Mouse (Mus musculus) lung, embryonic 16.5 days (tissue): ENCODE data around the gene CN725425. TPM values are rescaled to one million over a fixed set of nuclear protein-coding genes. Genes with fewer than 3 reads are reported as not detected.

Experiments
- ATAC-seq: fragments of 200-750 bp; cut with Nextera tagmentation; 2 replicates; pipeline ENCODE4 v1.8.0; 2017; ENCODE audit warnings: low read depth, mild to moderate bottlenecking, moderate library complexity
- H3K27ac ChIP-seq: fragments of 300-500 bp; sonication (generic); 2 replicates; pipeline ENCODE4 v1.5.1; 2014; ENCODE audit warnings: mild to moderate bottlenecking, control low read depth, low read length
- H3K27me3 ChIP-seq: fragments of 300-500 bp; sonication (generic); 2 replicates; pipeline ENCODE4 v1.6.1; 2014; ENCODE audit warnings: low read depth, low read length, mixed read lengths; ENCODE audit not compliant: control insufficient read depth, insufficient read depth
- H3K36me3 ChIP-seq: fragments of 300-500 bp; sonication (generic); 2 replicates; pipeline ENCODE4 v1.6.1; 2014; ENCODE audit warnings: low read length; ENCODE audit not compliant: control insufficient read depth, insufficient read depth
- H3K4me1 ChIP-seq: fragments of 300-500 bp; sonication (generic); replicated peaks from 2 replicates; pipeline ENCODE4 v1.6.1; 2014; ENCODE audit warnings: low read length, mixed read lengths; ENCODE audit not compliant: control insufficient read depth, insufficient read depth
- H3K4me2 ChIP-seq: fragments of 300-500 bp; sonication (generic); 2 replicates; pipeline ENCODE4 v1.6.1; 2014; ENCODE audit warnings: low read depth, low read length, control low read depth
- H3K4me3 ChIP-seq: fragments of 300-500 bp; sonication (generic); 2 replicates; pipeline ENCODE4 v1.5.1; 2014; ENCODE audit warnings: mild to moderate bottlenecking, low read length, control low read depth
- H3K9ac ChIP-seq: fragments of 300-500 bp; sonication (generic); 2 replicates; pipeline ENCODE4 v1.6.1; 2014; ENCODE audit warnings: low read length, control low read depth
- H3K9me3 ChIP-seq: fragments of 300-500 bp; sonication (generic); 2 replicates; pipeline ENCODE4 v1.6.1; 2016; ENCODE audit warnings: low read length; ENCODE audit not compliant: control insufficient read depth
- WGBS: fragments of 180-500 bp; shearing (Covaris S2); extraction: QIAGEN DNeasy Blood & Tissue Kit; methylation state at CpG from one replicate; pipeline ENCODE4 v1.1.7; 2014; 5-methylcytosine and 5-hydroxymethylcytosine counted together
- polyA plus RNA-seq: library from polyadenylated mRNA; unstranded; fragments of >200 nt; fragmentation: Nextera tagmentation; extraction: Ambion mirVana; gene quantifications from 2 replicates; pipeline ENCODE4 v1.2.1, GENCODE M21; 2015

The CN725425 gene
- polyA plus RNA-seq, 1 experiment from 2014 or later = not detected

DNA sequence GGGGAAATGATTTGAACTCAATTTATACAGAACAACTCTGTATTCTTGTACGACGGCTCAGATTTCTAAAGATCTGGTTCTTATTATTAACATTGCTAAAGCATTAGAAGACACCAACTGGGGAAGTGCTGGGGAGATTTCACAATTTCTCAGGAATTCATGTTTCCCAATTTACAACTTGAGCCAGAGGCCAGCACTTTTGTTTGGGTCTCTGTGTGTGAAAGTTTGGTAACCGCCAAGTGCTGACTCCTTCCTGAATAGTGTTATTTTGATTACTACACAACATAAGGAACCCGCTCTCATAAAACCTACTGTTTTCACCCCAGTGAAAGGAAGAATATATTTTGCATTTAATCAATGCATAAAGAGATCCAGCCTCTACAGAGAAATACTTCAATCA, 27.1 kb upstream of the CN725425 start:
- Histone ChIP-seq H3K27ac (no peak overlapping the region; the same call in 1 of the 2 replicates), H3K4me1 (no peaks in the 10 kb centered on the region), H3K9me3 (no peaks in the 10 kb centered on the region), H3K9ac (no peak overlapping the region), H3K4me3 (no peak overlapping the region), H3K27me3 (no peaks in the 10 kb centered on the region), H3K4me2 (no peak overlapping the region), H3K36me3 (no peaks in the 10 kb centered on the region)
- 66% methylated on average over 4 of the region's 4 CpGs for whole genome bisulfite sequencing
- ATAC-seq = peak; percentile 78

DNA sequence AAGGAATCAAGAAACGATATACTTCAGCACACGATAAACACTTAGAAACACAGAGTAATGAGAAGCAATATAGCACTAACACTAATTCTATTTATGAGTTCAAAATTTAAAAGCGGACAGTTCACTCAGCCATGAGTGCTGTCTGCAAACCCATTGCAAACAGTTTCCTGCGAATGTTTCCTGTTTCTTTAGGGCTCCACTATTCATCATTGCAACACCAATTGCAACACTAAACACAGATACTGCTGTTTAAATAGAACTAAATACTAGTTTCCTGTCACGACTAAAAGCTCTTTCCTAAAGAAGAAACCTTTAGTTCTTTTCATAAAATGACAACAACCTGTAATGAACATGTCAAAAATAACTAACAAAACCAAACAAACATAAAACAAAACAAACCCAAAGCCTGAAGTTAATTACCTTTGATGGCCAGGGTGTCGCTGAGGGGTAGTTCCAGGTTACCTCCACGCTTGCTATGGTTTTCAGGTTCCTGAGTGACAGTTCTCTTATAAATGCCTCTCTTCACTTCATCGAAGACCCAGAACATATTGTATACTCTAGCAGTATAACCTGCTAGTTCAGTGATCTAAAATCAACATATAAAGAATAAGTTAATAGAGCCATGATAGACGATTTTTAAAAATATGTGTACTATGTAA, 20.5 kb upstream of the CN725425 start:
- no peak for ATAC-seq
- H3K27ac ChIP-seq = no peak overlapping the region
- H3K9ac ChIP-seq = no peak overlapping the region
- no peaks in the 10 kb centered on the region for H3K27me3 ChIP-seq
- H3K4me3 ChIP-seq = no peak overlapping the region
- H3K9me3 ChIP-seq = no peaks in the 10 kb centered on the region
- no peak overlapping the region for H3K4me2 ChIP-seq
- no peaks in the 10 kb centered on the region for H3K4me1 ChIP-seq
- no peaks in the 10 kb centered on the region for H3K36me3 ChIP-seq
- 43% methylated on average over 9 of the region's 9 CpGs for WGBS

DNA sequence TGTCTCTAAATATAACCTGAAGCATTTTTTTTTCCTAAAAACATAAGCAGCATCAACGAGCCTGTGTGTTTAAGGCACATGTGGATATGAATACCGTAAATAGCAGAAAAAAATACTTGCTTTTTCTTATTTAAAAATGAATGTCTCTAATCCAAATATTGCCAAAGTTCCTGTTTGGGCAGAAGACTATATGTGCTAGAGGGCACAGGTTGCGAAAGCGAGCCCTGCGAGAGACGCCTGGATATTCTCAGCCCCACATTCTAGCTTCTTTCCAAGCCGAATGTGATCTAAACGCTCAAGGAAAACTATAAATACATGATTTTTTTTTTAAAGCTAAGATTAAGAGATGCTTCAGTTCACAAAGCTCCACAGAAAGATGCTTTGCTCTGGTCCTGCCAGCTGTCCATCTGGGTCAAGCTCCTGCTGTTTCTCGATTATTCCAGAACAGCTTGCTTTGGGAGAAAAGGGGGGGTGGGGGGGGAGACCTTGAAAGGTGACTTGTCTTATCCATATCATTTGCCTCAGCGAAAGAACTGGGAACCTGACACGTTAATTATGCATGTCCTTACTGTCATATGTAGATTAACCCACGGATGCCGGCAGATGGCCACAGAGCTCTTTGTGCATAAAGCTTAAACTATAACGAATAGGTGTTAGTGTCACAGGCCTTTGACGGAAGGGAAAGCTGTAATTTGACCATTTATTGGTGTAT, 19.2 kb upstream of the CN725425 start:
- H3K9me3 ChIP-seq = no peaks in the 10 kb centered on the region
- no peak overlapping the region for H3K4me2 ChIP-seq
- no peak overlapping the region for H3K27ac ChIP-seq
- H3K36me3 ChIP-seq = no peaks in the 10 kb centered on the region
- no peaks in the 10 kb centered on the region for H3K27me3 ChIP-seq
- H3K4me1 ChIP-seq = no peaks in the 10 kb centered on the region
- H3K4me3 ChIP-seq = no peak overlapping the region
- WGBS = 71% methylated on average over 15 of the region's 15 CpGs
- H3K9ac ChIP-seq = no peak overlapping the region
- ATAC-seq = no peak; the same call in 1 of the 2 replicates

DNA sequence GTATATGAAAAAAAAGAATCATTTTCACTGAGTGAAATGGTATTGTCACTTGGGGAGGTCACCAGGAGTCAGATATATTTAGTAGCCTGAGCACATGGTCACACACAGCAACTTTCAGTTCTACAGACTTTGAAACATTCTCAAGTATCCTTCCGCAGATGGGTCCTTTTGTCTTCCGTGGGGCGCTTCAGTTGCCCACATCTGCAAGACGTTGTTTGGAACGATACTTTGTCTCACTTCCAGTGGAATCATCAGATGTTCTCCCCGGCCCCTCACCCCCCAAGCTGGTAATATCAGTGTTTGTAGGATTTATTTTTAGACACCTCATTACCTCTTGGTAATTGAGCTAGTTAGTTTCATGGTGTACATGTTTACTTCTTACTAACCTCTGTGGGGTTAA, 12.9 kb upstream of the CN725425 start:
- ATAC-seq = no peak
- Histone ChIP-seq H3K36me3 (no peaks in the 10 kb centered on the region), H3K9ac (no peak overlapping the region), H3K9me3 (no peaks in the 10 kb centered on the region), H3K27ac (no peak overlapping the region), H3K4me1 (no peaks in the 10 kb centered on the region; the same call in 1 of the 2 replicates), H3K4me2 (no peak overlapping the region), H3K4me3 (no peak overlapping the region), H3K27me3 (no peaks in the 10 kb centered on the region)
- WGBS = 78% methylated on average over 6 of the region's 6 CpGs

DNA sequence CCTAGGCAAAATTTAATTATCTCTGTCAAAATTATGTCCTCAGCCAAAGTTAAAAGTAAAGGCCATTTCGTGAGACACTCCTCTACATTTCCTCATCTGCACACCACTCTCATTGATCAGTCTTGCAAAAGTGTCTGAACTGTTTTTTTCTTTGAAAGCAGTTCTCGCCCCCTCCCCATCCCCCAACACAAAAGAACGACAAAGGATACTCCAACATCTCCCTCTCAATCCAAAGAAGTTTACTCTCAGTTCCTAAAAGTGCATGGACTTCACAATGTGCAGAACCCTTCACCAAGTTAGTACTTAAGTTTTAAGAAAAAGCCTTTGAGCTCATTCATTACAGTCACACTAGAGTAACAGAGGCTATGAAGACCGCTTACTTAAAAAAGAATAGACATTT, 9.3 kb upstream of the CN725425 start:
- no peak overlapping the region for H3K27ac ChIP-seq
- 36% methylated on average over 4 of the region's 4 CpGs for WGBS
- no peaks in the 10 kb centered on the region for H3K36me3 ChIP-seq
- no peaks in the 10 kb centered on the region for H3K27me3 ChIP-seq
- no peaks in the 10 kb centered on the region for H3K9me3 ChIP-seq
- no peaks in the 10 kb centered on the region; the same call in 1 of the 2 replicates for H3K4me1 ChIP-seq
- peak overlapping the region; percentile 46 for H3K4me3 ChIP-seq
- H3K9ac ChIP-seq = no peak overlapping the region; the same call in 1 of the 2 replicates
- ATAC-seq = no peak
- peak overlapping the region; percentile 74 for H3K4me2 ChIP-seq

DNA sequence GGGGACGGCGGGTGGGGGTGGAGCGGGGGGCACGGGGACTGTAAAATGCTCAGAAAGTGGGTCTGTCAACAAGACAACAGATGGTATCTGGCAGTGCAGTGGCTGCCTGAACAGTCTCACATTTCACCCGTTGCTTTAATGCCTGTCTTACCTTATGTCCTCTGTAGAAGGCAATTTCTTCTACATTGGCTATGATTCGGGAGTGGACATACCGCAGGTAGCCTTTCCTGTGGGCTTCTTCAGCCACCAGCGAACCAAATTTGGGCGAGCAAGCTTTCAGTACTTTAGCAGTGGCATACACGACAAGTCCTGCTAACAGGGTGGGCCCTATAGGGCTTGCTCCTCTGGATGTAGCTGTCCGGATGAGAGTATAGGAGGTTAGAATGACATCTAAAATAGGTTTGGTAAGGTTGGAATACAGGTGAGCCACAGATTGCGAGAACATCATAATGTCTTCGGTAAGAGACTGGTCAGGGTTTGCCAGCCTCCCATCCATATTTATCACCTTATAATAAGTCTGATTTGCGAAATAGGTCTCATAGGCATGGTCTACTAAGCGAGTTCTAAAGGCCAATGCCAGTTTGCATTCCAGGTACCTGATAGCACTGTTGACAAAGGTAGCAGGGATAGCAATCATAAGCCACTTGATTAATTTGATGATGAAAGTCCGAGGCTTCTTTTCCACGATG, 8.6 kb upstream of the CN725425 start:
- H3K27ac ChIP-seq = no peak overlapping the region
- H3K9ac ChIP-seq = peak overlapping the region; percentile 33
- ATAC-seq = no peak
- H3K36me3 ChIP-seq = no peaks in the 10 kb centered on the region
- peak overlapping the region; percentile 74 for H3K4me2 ChIP-seq
- H3K4me1 ChIP-seq = no peaks in the 10 kb centered on the region; the same call in 1 of the 2 replicates
- no peaks in the 10 kb centered on the region for H3K27me3 ChIP-seq
- H3K4me3 ChIP-seq = peak overlapping the region; percentile 46
- H3K9me3 ChIP-seq = no peaks in the 10 kb centered on the region
- 41% methylated on average over 17 of the region's 17 CpGs for WGBS

DNA sequence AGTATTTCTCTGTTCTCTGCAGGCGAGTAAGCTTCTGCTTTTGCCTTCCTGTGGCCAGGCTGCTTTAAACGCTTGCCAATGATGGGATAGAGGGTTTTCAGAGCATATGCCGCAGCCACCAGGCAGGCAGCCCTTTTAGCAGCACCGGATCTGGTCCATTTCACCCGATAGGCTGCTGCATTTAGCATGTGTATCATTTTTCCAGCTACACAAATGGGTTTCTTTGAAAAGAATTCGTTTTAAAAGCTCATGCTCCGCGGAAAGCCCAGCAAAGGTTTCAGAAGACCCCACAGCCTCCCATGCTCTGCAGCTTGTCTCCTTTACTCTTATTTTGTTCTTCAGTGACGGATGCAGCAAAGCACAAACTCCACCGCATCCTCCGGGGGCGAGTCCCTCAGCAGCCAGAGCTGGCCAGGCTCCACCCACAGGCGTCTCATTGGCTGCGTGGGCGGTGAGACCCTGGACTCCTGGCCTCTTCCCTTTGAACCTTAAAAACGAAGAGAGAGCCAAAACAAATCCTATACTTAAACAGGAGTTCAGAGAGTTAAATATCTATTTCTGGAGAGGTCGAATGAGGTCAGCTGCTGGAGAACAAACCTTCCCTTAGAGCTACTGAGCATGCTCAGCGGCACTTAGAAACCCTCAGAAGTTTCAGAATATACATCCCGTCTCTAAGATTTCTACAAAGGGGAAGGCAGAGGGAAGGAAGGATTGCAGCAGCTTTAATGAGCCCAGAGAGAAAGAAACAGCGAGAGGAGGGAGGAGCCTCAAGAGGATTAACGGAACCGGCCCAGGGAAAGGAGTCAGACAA, 7.7 kb upstream of the CN725425 start, which contains the start of gene Abcd2:
Gene Abcd2 (minus strand): TSS at position 388 of the 811 bp plus-strand sequence.
- Histone ChIP-seq H3K4me1 (no peaks in the 10 kb centered on the region; the same call in 1 of the 2 replicates), H3K36me3 (no peaks in the 10 kb centered on the region), H3K27ac (peak within 1 kb of the TSS; percentile 81), H3K9me3 (no peaks in the 10 kb centered on the region), H3K4me2 (peak within 1 kb of the TSS; percentile 74), H3K27me3 (no peaks in the 10 kb centered on the region), H3K9ac (peak within 1 kb of the TSS; percentile 54), H3K4me3 (peak within 1 kb of the TSS; percentile 46)
- ATAC-seq = peak; percentile 98
- WGBS = 0% methylated on average over 22 of the region's 22 CpGs

DNA sequence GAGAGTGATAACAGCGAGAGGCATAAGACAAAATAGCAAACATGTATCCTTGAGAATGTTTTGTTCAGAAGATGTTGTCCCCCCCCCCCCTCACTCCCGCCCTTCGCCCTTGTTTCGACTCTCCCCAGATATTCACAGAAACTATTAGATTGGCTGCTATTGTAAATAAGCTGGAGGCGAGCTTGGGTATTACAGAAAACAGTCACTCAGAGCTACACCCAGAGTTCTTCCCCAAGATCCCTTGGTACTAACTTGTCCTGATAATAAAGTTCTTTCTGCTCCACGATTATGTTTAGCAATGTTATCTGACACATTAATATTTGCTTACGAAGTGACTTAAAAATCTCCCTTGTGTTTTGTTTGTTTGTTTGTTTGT, 7.1 kb upstream of the CN725425 start:
- Histone ChIP-seq H3K9me3 (no peaks in the 10 kb centered on the region), H3K4me3 (peak overlapping the region; percentile 46), H3K27ac (peak overlapping the region; percentile 81), H3K36me3 (no peaks in the 10 kb centered on the region), H3K9ac (peak overlapping the region; percentile 54), H3K4me1 (no peaks in the 10 kb centered on the region; the same call in 1 of the 2 replicates), H3K27me3 (no peaks in the 10 kb centered on the region), H3K4me2 (peak overlapping the region; percentile 74)
- 9% methylated on average over 7 of the region's 7 CpGs for WGBS
- peak; percentile 60 for ATAC-seq
